Mouse (Mus musculus) midbrain, postnatal 0 days (tissue): Measurements from ENCODE around the gene Hnrnpc. TPM values are rescaled to one million over a fixed set of nuclear protein-coding genes. Genes with fewer than 3 reads are reported as not detected.

ENCODE experiments used
- ATAC-seq: fragments of 200-750 bp; cut with Nextera tagmentation; 2 replicates; pipeline ENCODE4 v1.8.0; 2017; ENCODE audit warnings: moderate number of reproducible peaks, mild to moderate bottlenecking, moderate TSS enrichment, moderate library complexity; ENCODE audit not compliant: low FRiP score
- DNase-seq: peaks from one replicate; pipeline ENCODE4 v3.0.0-alpha.2; 2015; ENCODE audit warnings: low spot score
- H3K27ac ChIP-seq: fragments of 300-500 bp; sonication (generic); 2 replicates; pipeline ENCODE4 v1.5.1; 2014; ENCODE audit warnings: low read depth, mild to moderate bottlenecking, low read length, mixed read lengths
- H3K27me3 ChIP-seq: fragments of 300-500 bp; sonication (generic); 2 replicates; pipeline ENCODE4 v1.6.1; 2014; ENCODE audit warnings: low read length, control low read depth, mixed read lengths; ENCODE audit not compliant: insufficient read depth
- H3K36me3 ChIP-seq: fragments of 300-500 bp; sonication (generic); 2 replicates; pipeline ENCODE4 v1.6.1; 2014; ENCODE audit warnings: low read length, control low read depth, mixed read lengths; ENCODE audit not compliant: insufficient read depth
- H3K4me1 ChIP-seq: fragments of 300-500 bp; sonication (generic); 2 replicates; pipeline ENCODE4 v1.6.1; 2014; ENCODE audit warnings: mild to moderate bottlenecking, control low read depth, antibody characterized with exemption, low read length, mixed read lengths; ENCODE audit not compliant: insufficient read depth
- H3K4me2 ChIP-seq: fragments of 300-500 bp; sonication (generic); 2 replicates; pipeline ENCODE4 v1.6.1; 2014; ENCODE audit warnings: low read depth, mild to moderate bottlenecking, low read length, mixed read lengths; ENCODE audit not compliant: poor library complexity, severe bottlenecking
- H3K4me3 ChIP-seq: fragments of 300-500 bp; sonication (generic); 2 replicates; pipeline ENCODE4 v1.5.1; 2014; ENCODE audit warnings: low read depth, mild to moderate bottlenecking, low read length, moderate library complexity
- H3K9ac ChIP-seq: fragments of 300-500 bp; sonication (generic); replicated peaks from 2 replicates; pipeline ENCODE4 v1.6.1; 2014; ENCODE audit warnings: mild to moderate bottlenecking, low read length, moderate library complexity, mixed read lengths; ENCODE audit not compliant: poor library complexity, severe bottlenecking
- H3K9me3 ChIP-seq: fragments of 300-500 bp; sonication (generic); 2 replicates; pipeline ENCODE4 v1.6.1; 2016; ENCODE audit warnings: low read length, control low read depth
- CTCF ChIP-seq: IDR thresholded peaks from 2 replicates; pipeline ENCODE4 v1.5.1; 2016; ENCODE audit warnings: antibody characterized with exemption, mild to moderate bottlenecking
- WGBS: fragments of 180-500 bp; shearing (Covaris S2); extraction: QIAGEN DNeasy Blood & Tissue Kit; methylation state at CpG from one replicate; pipeline ENCODE4 v1.1.7; 2014; 5-methylcytosine and 5-hydroxymethylcytosine counted together
- polyA plus RNA-seq: library from polyadenylated mRNA; unstranded; fragments of >200 nt; fragmentation: Nextera tagmentation; extraction: Ambion mirVana; gene quantifications from 2 replicates; pipeline ENCODE4 v1.2.1, GENCODE M21; 2015
- total RNA-seq: library from RNA; depleted of rRNA; stranded (reverse); fragments of >200 nt; gene quantifications from 2 replicates; pipeline ENCODE4 v1.2.3, GENCODE M21; 2014

Hnrnpc gene
- total and polyA plus RNA-seq, 2 experiments from 2014 or later: 57.6 to 258 TPM

- Histone ChIP-seq H3K36me3 (no peaks in the 10 kb centered on the region), H3K4me1 (no peaks in the 10 kb centered on the region), H3K9me3 (no peaks in the 10 kb centered on the region), H3K9ac (no peak overlapping the region), H3K27me3 (no peaks in the 10 kb centered on the region), H3K27ac (peak overlapping the region; percentile 44; the same call in 1 of the 2 replicates), H3K4me2 (no peak overlapping the region; the same call in 1 of the 2 replicates), H3K4me3 (no peak overlapping the region)
- DNase-seq: peak; percentile 68
- no peak for TF ChIP-seq CTCF
- no peak for ATAC-seq
- WGBS: 24% methylated on average over 10 of the region's 10 CpGs
Observed at GRCm38 (mm10) chr14:52106741-52107140, 2.9 kb upstream of the Hnrnpc start.

GRCm38 (mm10) chr14:52105308-52105707 is 1.5 kb upstream of the Hnrnpc start:
- Histone ChIP-seq H3K9ac (no peak overlapping the region), H3K4me1 (no peaks in the 10 kb centered on the region), H3K27ac (no peak overlapping the region), H3K4me2 (no peak overlapping the region), H3K36me3 (no peaks in the 10 kb centered on the region), H3K9me3 (no peaks in the 10 kb centered on the region), H3K27me3 (no peaks in the 10 kb centered on the region), H3K4me3 (no peak overlapping the region)
- no peak for TF ChIP-seq CTCF
- no peak for DNase-seq
- WGBS: 81% methylated on average over 2 of the region's 2 CpGs
- no peak for ATAC-seq

- Histone ChIP-seq H3K4me1 (no peaks in the 10 kb centered on the region), H3K27ac (peak overlapping the region; percentile 87), H3K4me3 (peak overlapping the region; percentile 32), H3K9ac (peak overlapping the region; percentile 57; the same call in 1 of the 2 replicates), H3K27me3 (no peaks in the 10 kb centered on the region), H3K36me3 (no peaks in the 10 kb centered on the region), H3K9me3 (no peaks in the 10 kb centered on the region), H3K4me2 (peak overlapping the region; percentile 59)
- TF ChIP-seq CTCF: peak; percentile 49
- DNase-seq (no peak), ATAC-seq (no peak)
- 39% methylated on average over 7 of the region's 7 CpGs for WGBS
Observed at GRCm38 (mm10) chr14:52104677-52105285, 953 bp upstream of the Hnrnpc start.

- ATAC-seq: peak; percentile 44
- peak; percentile 68 for DNase-seq
- H3K9ac ChIP-seq: peak overlapping the region; percentile 97
- no peaks in the 10 kb centered on the region for H3K4me1 ChIP-seq
- TF ChIP-seq CTCF: no peak; the same call in 1 of the 2 replicates
- WGBS: under 1% methylated on average over 30 of the region's 30 CpGs
- peak overlapping the region; percentile 61 for H3K4me2 ChIP-seq
- H3K27me3 ChIP-seq: no peaks in the 10 kb centered on the region
- no peaks in the 10 kb centered on the region for H3K36me3 ChIP-seq
- peak overlapping the region; percentile 98 for H3K27ac ChIP-seq
- H3K4me3 ChIP-seq: peak overlapping the region; percentile 92
- H3K9me3 ChIP-seq: no peaks in the 10 kb centered on the region
Observed at GRCm38 (mm10) chr14:52103474-52103855, 363 bp downstream of the Hnrnpc start.

- H3K4me3 ChIP-seq: no peak overlapping the region
Observed at GRCm38 (mm10) chr14:52101285-52102157, 2.3 kb downstream of the Hnrnpc start.

More at GRCm38 (mm10) chr14:52101285-52102157, 2.3 kb downstream of the Hnrnpc start:
- no peaks in the 10 kb centered on the region for H3K4me1 ChIP-seq
- no peak overlapping the region for H3K27ac ChIP-seq
- no peak for ATAC-seq
- no peak for DNase-seq
- H3K27me3 ChIP-seq: no peaks in the 10 kb centered on the region
- no peaks in the 10 kb centered on the region for H3K9me3 ChIP-seq
- H3K36me3 ChIP-seq: peaks cover 6% of the 10 kb centered on the region; the same call in 1 of the 2 replicates
- no peak overlapping the region for H3K9ac ChIP-seq
- no peak for TF ChIP-seq CTCF
- 85% methylated on average over 1 of the region's 1 CpGs for WGBS
- peak overlapping the region; percentile 61 for H3K4me2 ChIP-seq
